Mouse (Mus musculus): ENCODE results near the gene Wbp2. TPM values are rescaled to one million over a fixed set of nuclear protein-coding genes. Genes with fewer than 3 reads are reported as not detected.
A peak's percentile ranks its signal among the peaks of the same experiment; 100 is the strongest.

The Wbp2 gene
- total and polyA plus RNA-seq, 3 experiments, result 61.6 to 499 (median 160) TPM

DNA sequence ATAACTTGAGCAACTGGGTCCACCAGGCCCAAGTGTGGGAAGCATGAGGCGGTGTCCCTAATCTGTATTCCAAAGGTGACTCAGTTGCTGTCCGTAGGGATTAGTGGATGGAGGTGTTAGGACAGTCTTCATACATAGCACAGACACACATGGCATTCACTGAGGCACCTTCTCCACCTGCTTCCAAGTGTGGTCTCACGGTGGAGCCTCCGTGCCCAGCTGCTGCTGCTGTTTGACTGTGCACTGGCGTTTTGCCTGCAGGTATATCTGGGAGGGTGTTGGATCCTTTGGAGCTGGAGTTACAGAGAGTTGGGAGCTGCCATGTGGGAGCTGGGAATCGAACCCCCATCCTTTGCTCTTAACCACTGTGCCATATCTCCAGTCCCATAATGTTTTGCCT is 52.2 kb downstream of the Wbp2 start:
- no peak for DNase-seq (ENCODE audit: low spot score)
- ATAC-seq (ENCODE audit: extremely low read depth, insufficient number of reproducible peaks, low FRiP score, poor library complexity, severe bottlenecking), result no peak
- no peak for TF ChIP-seq POLR2AphosphoS5 (IDR thresholded peaks at IDR 0.05; ENCODE audit: insufficient replicate concordance, low read depth, low read length)
- TF ChIP-seq GATA2 (IDR thresholded peaks at IDR 0.05; ENCODE audit: borderline replicate concordance, low read depth, low read length), result no peak
- TF ChIP-seq CTCF (IDR thresholded peaks at IDR 0.05; ENCODE audit: low read depth, low read length), result no peak
- TF ChIP-seq TAL1 (conservative IDR thresholded peaks at IDR 0.05; ENCODE audit: low read depth, low read length), result no peak
- TF ChIP-seq GATA1 (IDR thresholded peaks at IDR 0.05; ENCODE audit: borderline replicate concordance, low read length), result no peak
- Histone ChIP-seq H3K4me1 (ENCODE audit: insufficient read depth, low read depth, low read length) (peaks cover 35% of the 10 kb centered on the region), H3K27me3 (ENCODE audit: insufficient read depth, low read length) (no peaks in the 10 kb centered on the region), H3K4me3 (ENCODE audit: low read depth, low read length) (no peak overlapping the region), H3K9me3 (replicated peaks) (no peaks in the 10 kb centered on the region), H3K36me3 (replicated peaks) (peaks cover 66% of the 10 kb centered on the region)

GRCm38 (mm10) chr11:116030898-116031845 is 55.6 kb downstream of the Wbp2 start:
- TF ChIP-seq CTCF (IDR thresholded peaks at IDR 0.05; ENCODE audit: low read depth, low read length) (no peak), GATA2 (IDR thresholded peaks at IDR 0.05; ENCODE audit: borderline replicate concordance, low read depth, low read length) (no peak), GATA1 (IDR thresholded peaks at IDR 0.05; ENCODE audit: borderline replicate concordance, low read length) (no peak), TAL1 (conservative IDR thresholded peaks at IDR 0.05; ENCODE audit: low read depth, low read length) (no peak), POLR2AphosphoS5 (IDR thresholded peaks at IDR 0.05; ENCODE audit: insufficient replicate concordance, low read depth, low read length) (no peak; the same call in 1 of the 2 replicates)
- H3K27me3 ChIP-seq (ENCODE audit: insufficient read depth, low read length), result no peaks in the 10 kb centered on the region
- peak overlapping the region; percentile 79 for H3K4me3 ChIP-seq (ENCODE audit: low read depth, low read length)
- H3K4me1 ChIP-seq (ENCODE audit: insufficient read depth, low read depth, low read length), result peaks cover 47% of the 10 kb centered on the region
- H3K9me3 ChIP-seq (replicated peaks), result no peaks in the 10 kb centered on the region
- ATAC-seq (ENCODE audit: extremely low read depth, insufficient number of reproducible peaks, low FRiP score, poor library complexity, severe bottlenecking), result peak; percentile 9; the same call in 1 of the 2 replicates
- DNase-seq (ENCODE audit: low spot score), result no peak
- peaks cover 35% of the 10 kb centered on the region for H3K36me3 ChIP-seq (replicated peaks)

DNA sequence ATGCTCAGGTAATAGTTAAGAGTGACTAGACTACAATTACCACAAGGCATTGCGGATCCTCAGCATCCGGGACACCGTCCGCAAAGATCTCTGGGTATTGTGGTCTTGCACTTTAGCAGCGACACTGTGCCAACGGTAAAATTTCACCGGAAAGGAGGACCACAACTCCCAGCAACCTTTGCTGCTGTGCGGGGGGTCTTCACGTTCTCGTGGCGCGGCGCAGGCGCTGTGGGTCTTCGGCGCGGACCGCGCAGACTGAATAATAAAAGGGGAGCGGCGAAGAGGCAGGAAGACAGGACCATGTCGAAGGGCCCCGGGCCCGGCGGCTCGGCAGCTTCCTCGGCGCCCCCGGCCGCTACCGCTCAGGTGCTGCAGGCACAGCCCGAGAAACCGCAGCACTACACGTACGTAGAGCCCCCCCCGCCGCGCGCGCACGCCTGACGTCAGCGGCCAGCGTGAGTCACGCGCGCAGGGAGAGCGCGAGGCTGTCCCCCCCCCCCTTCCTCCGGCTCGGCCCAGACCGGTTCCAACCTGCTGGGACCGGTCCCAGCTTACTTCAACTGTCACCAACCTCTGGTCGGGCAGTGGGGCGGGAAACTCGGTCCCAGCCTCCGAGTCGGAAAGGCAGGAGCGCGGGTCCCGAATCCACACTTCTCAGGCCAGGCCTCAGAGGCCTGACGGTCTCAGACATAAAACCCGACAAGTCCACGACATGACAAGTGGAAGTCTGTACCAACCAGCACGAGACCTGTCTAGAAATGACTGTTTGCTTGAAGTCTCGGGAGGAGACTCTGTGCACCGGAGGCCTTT is 56.5 kb downstream of the Wbp2 start, which contains the start of gene Unk:
Gene Unk, plus strand, starts transcription at position 235 of the 810 bp plus-strand sequence.
- Histone ChIP-seq H3K9me3 (replicated peaks) (no peaks in the 10 kb centered on the region), H3K4me1 (ENCODE audit: insufficient read depth, low read depth, low read length) (peaks cover 48% of the 10 kb centered on the region), H3K36me3 (replicated peaks) (peaks cover 31% of the 10 kb centered on the region), H3K27me3 (ENCODE audit: insufficient read depth, low read length) (no peaks in the 10 kb centered on the region), H3K4me3 (ENCODE audit: low read depth, low read length) (peak within 1 kb of the TSS; percentile 79)
- ATAC-seq (ENCODE audit: extremely low read depth, insufficient number of reproducible peaks, low FRiP score, poor library complexity, severe bottlenecking) (peak; percentile 88), DNase-seq (ENCODE audit: low spot score) (peak; percentile 81)
- TF ChIP-seq POLR2AphosphoS5 (IDR thresholded peaks at IDR 0.05; ENCODE audit: insufficient replicate concordance, low read depth, low read length) (no peak), CTCF (IDR thresholded peaks at IDR 0.05; ENCODE audit: low read depth, low read length) (no peak), GATA1 (IDR thresholded peaks at IDR 0.05; ENCODE audit: borderline replicate concordance, low read length) (no peak), GATA2 (IDR thresholded peaks at IDR 0.05; ENCODE audit: borderline replicate concordance, low read depth, low read length) (no peak), TAL1 (conservative IDR thresholded peaks at IDR 0.05; ENCODE audit: low read depth, low read length) (no peak)

DNA sequence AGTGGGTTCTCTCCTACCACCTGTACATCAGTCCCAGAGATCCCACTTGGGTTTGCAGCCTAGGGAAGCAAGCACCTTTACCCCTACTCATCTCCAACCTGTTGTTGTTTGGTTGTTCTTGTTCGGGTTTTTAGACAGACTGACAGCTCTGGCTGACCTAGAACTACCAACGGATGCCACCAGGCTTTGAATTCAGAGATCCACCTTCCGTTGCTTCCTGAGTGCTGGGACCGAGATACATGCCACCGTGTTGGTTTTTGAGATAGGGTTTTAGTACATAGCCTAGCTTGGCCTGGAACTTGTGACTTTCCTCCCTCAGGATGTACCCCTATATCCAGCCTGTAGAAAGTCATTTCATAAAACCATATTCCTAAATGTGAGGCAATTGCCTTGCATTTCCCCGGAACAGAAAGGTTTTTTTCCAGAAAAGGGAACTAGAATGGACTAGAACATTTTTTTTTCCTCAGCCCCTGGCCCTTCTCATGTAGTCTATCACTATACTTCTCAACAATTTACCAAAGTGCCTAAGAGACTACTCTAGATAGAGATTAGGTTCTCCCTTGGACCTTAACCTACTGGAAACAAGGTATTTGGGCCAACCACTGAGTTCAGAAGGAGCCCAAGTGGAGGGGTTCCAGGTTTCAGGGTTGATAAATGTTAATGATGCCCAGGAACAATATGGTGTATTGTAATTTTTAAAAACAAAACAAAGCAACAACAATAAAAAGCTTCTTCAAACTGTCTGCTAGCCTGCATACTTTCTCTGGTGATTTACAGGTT is 57.5 kb downstream of the Wbp2 start:
- Histone ChIP-seq H3K27me3 (ENCODE audit: insufficient read depth, low read length) (no peaks in the 10 kb centered on the region), H3K36me3 (replicated peaks) (peaks cover 23% of the 10 kb centered on the region), H3K9me3 (replicated peaks) (no peaks in the 10 kb centered on the region), H3K4me3 (ENCODE audit: low read depth, low read length) (peak overlapping the region; percentile 79), H3K4me1 (ENCODE audit: insufficient read depth, low read depth, low read length) (peaks cover 49% of the 10 kb centered on the region)
- ATAC-seq (ENCODE audit: extremely low read depth, insufficient number of reproducible peaks, low FRiP score, poor library complexity, severe bottlenecking) (no peak), DNase-seq (ENCODE audit: low spot score) (no peak)
- no peak for TF ChIP-seq CTCF (IDR thresholded peaks at IDR 0.05; ENCODE audit: low read depth, low read length)
- TF ChIP-seq POLR2AphosphoS5 (IDR thresholded peaks at IDR 0.05; ENCODE audit: insufficient replicate concordance, low read depth, low read length), result no peak
- no peak for TF ChIP-seq GATA1 (IDR thresholded peaks at IDR 0.05; ENCODE audit: borderline replicate concordance, low read length)
- no peak for TF ChIP-seq GATA2 (IDR thresholded peaks at IDR 0.05; ENCODE audit: borderline replicate concordance, low read depth, low read length)
- TF ChIP-seq TAL1 (conservative IDR thresholded peaks at IDR 0.05; ENCODE audit: low read depth, low read length), result no peak

Other genes with a start within 250 kb of the Wbp2 start
Only the 20 nearest of the 21 such genes appear.
- gene Myo15b, start 228.6 kb downstream of the Wbp2 start, total RNA-seq (2014; fragmentation: Nextera tagmentation), result 1.1 TPM in 1 of 2 replicates, not detected in the other
- gene Myo15b, start 228.6 kb downstream of the Wbp2 start, total RNA-seq (2017), result 0.16 and 0.17 TPM in 2 replicates
- gene Myo15b, start 228.6 kb downstream of the Wbp2 start, polyA plus RNA-seq (2012), result 0.33 and 0.35 TPM in 2 replicates
- 8.0 and 14.7 TPM in 2 replicates for gene Smim5, start 187.0 kb downstream of the Wbp2 start, total RNA-seq (2014; fragmentation: Nextera tagmentation)
- gene Smim5, start 187.0 kb downstream of the Wbp2 start, total RNA-seq (2017), result 30.0 and 38.1 TPM in 2 replicates
- 10.0 and 11.7 TPM in 2 replicates for gene Smim5, start 187.0 kb downstream of the Wbp2 start, polyA plus RNA-seq (2012)
- gene Smim6, start 175.0 kb downstream of the Wbp2 start, total RNA-seq (2014; fragmentation: Nextera tagmentation), result 2.4 TPM in 1 of 2 replicates, not detected in the other
- 0.23 TPM in 1 of 2 replicates, not detected in the other for gene Smim6, start 175.0 kb downstream of the Wbp2 start, total RNA-seq (2017)
- gene Smim6, start 175.0 kb downstream of the Wbp2 start, polyA plus RNA-seq (2012), result not detected in 2 replicates
- gene Sap30bp, start 153.7 kb downstream of the Wbp2 start, total RNA-seq (2014; fragmentation: Nextera tagmentation), result 28.7 and 30.8 TPM in 2 replicates
- 110 and 131 TPM in 2 replicates for gene Sap30bp, start 153.7 kb downstream of the Wbp2 start, total RNA-seq (2017)
- gene Sap30bp, start 153.7 kb downstream of the Wbp2 start, polyA plus RNA-seq (2012), result 23.4 and 27.8 TPM in 2 replicates
- gene Recql5, start 153.5 kb downstream of the Wbp2 start, total RNA-seq (2014; fragmentation: Nextera tagmentation), result 17.4 and 24.9 TPM in 2 replicates
- 16.0 and 23.6 TPM in 2 replicates for gene Recql5, start 153.5 kb downstream of the Wbp2 start, total RNA-seq (2017)
- gene Recql5, start 153.5 kb downstream of the Wbp2 start, polyA plus RNA-seq (2012), result 17.3 and 17.4 TPM in 2 replicates
- gene Itgb4, start 112.3 kb downstream of the Wbp2 start, total RNA-seq (2014; fragmentation: Nextera tagmentation), result not detected in 2 replicates
- gene Itgb4, start 112.3 kb downstream of the Wbp2 start, total RNA-seq (2017), result 0.05 and 0.06 TPM in 2 replicates
- gene Itgb4, start 112.3 kb downstream of the Wbp2 start, polyA plus RNA-seq (2012), result 0.13 and 0.17 TPM in 2 replicates
- 15.4 and 22.0 TPM in 2 replicates for gene Galk1, start 74.3 kb downstream of the Wbp2 start, total RNA-seq (2014; fragmentation: Nextera tagmentation)
- gene Galk1, start 74.3 kb downstream of the Wbp2 start, total RNA-seq (2017), result 54.5 and 69.9 TPM in 2 replicates
- 148 and 177 TPM in 2 replicates for gene Galk1, start 74.3 kb downstream of the Wbp2 start, polyA plus RNA-seq (2012)
- gene H3f3b, start 59.0 kb downstream of the Wbp2 start, total RNA-seq (2014; fragmentation: Nextera tagmentation), result 692 and 699 TPM in 2 replicates
- gene H3f3b, start 59.0 kb downstream of the Wbp2 start, total RNA-seq (2017), result 721 and 745 TPM in 2 replicates
- gene H3f3b, start 59.0 kb downstream of the Wbp2 start, polyA plus RNA-seq (2012), result 230 and 336 TPM in 2 replicates
- gene Unk, start 56.7 kb downstream of the Wbp2 start, total RNA-seq (2014; fragmentation: Nextera tagmentation), result 50.1 and 58.1 TPM in 2 replicates
- gene Unk, start 56.7 kb downstream of the Wbp2 start, total RNA-seq (2017), result 17.2 and 19.8 TPM in 2 replicates
- gene Unk, start 56.7 kb downstream of the Wbp2 start, polyA plus RNA-seq (2012), result 65.2 and 80.7 TPM in 2 replicates
- 26.1 and 31.4 TPM in 2 replicates for gene Unc13d, start 9.0 kb downstream of the Wbp2 start, total RNA-seq (2014; fragmentation: Nextera tagmentation)
- gene Unc13d, start 9.0 kb downstream of the Wbp2 start, total RNA-seq (2017), result 63.5 and 81.7 TPM in 2 replicates
- gene Unc13d, start 9.0 kb downstream of the Wbp2 start, polyA plus RNA-seq (2012), result 126 and 144 TPM in 2 replicates
- not detected in 2 replicates for gene Trim47, start 40.2 kb upstream of the Wbp2 start, total RNA-seq (2014; fragmentation: Nextera tagmentation)
- gene Trim47, start 40.2 kb upstream of the Wbp2 start, total RNA-seq (2017), result 0.12 and 0.27 TPM in 2 replicates
- 0.08 TPM in 1 of 2 replicates, not detected in the other for gene Trim47, start 40.2 kb upstream of the Wbp2 start, polyA plus RNA-seq (2012)
- gene Trim65, start 44.1 kb upstream of the Wbp2 start, total RNA-seq (2014; fragmentation: Nextera tagmentation), result not detected in 2 replicates
- gene Trim65, start 44.1 kb upstream of the Wbp2 start, total RNA-seq (2017), result 0.05 and 0.12 TPM in 2 replicates
- not detected in 2 replicates for gene Trim65, start 44.1 kb upstream of the Wbp2 start, polyA plus RNA-seq (2012)
- 99.3 and 125 TPM in 2 replicates for gene Mrpl38, start 51.9 kb upstream of the Wbp2 start, total RNA-seq (2014; fragmentation: Nextera tagmentation)
- 38.3 and 45.7 TPM in 2 replicates for gene Mrpl38, start 51.9 kb upstream of the Wbp2 start, total RNA-seq (2017)
- 144 and 150 TPM in 2 replicates for gene Mrpl38, start 51.9 kb upstream of the Wbp2 start, polyA plus RNA-seq (2012)
- gene Fbf1, start 81.2 kb upstream of the Wbp2 start, total RNA-seq (2014; fragmentation: Nextera tagmentation), result 42.2 and 50.9 TPM in 2 replicates
- 25.0 and 35.9 TPM in 2 replicates for gene Fbf1, start 81.2 kb upstream of the Wbp2 start, total RNA-seq (2017)
- gene Fbf1, start 81.2 kb upstream of the Wbp2 start, polyA plus RNA-seq (2012), result 23.6 and 26.4 TPM in 2 replicates
- gene Ten1, start 111.9 kb upstream of the Wbp2 start, total RNA-seq (2014; fragmentation: Nextera tagmentation), result 17.8 and 23.1 TPM in 2 replicates
- 47.6 and 47.8 TPM in 2 replicates for gene Ten1, start 111.9 kb upstream of the Wbp2 start, total RNA-seq (2017)
- gene Ten1, start 111.9 kb upstream of the Wbp2 start, polyA plus RNA-seq (2012), result 95.8 and 99.2 TPM in 2 replicates
- 34.0 and 35.6 TPM in 2 replicates for gene Acox1, start 112.0 kb upstream of the Wbp2 start, total RNA-seq (2014; fragmentation: Nextera tagmentation)
- gene Acox1, start 112.0 kb upstream of the Wbp2 start, total RNA-seq (2017), result 51.2 and 55.8 TPM in 2 replicates
- 2.5 and 2.8 TPM in 2 replicates for gene Acox1, start 112.0 kb upstream of the Wbp2 start, polyA plus RNA-seq (2012)
- gene Evpl, start 151.1 kb upstream of the Wbp2 start, total RNA-seq (2014; fragmentation: Nextera tagmentation), result not detected in 2 replicates
- gene Evpl, start 151.1 kb upstream of the Wbp2 start, total RNA-seq (2017), result 0.05 TPM in 1 of 2 replicates, not detected in the other
- 0.01 TPM in 2 replicates for gene Evpl, start 151.1 kb upstream of the Wbp2 start, polyA plus RNA-seq (2012)
- 78.0 and 79.1 TPM in 2 replicates for gene Srp68, start 187.2 kb upstream of the Wbp2 start, total RNA-seq (2014; fragmentation: Nextera tagmentation)
- gene Srp68, start 187.2 kb upstream of the Wbp2 start, total RNA-seq (2017), result 25.2 and 35.1 TPM in 2 replicates
- gene Srp68, start 187.2 kb upstream of the Wbp2 start, polyA plus RNA-seq (2012), result 49.3 and 52.1 TPM in 2 replicates
- gene Galr2, start 193.9 kb upstream of the Wbp2 start, total RNA-seq (2014; fragmentation: Nextera tagmentation), result not detected in 2 replicates
- 0.23 and 0.38 TPM in 2 replicates for gene Galr2, start 193.9 kb upstream of the Wbp2 start, total RNA-seq (2017)
- gene Galr2, start 193.9 kb upstream of the Wbp2 start, polyA plus RNA-seq (2012), result not detected in 2 replicates
- gene Exoc7, start 220.2 kb upstream of the Wbp2 start, total RNA-seq (2014; fragmentation: Nextera tagmentation), result 30.9 and 39.5 TPM in 2 replicates
- gene Exoc7, start 220.2 kb upstream of the Wbp2 start, total RNA-seq (2017), result 18.6 and 32.1 TPM in 2 replicates
- 13.1 and 13.6 TPM in 2 replicates for gene Exoc7, start 220.2 kb upstream of the Wbp2 start, polyA plus RNA-seq (2012)

Data from G1E (cell line).